Mouse (Mus musculus) heart, embryonic 14.5 days (tissue): ENCODE results near the gene Zfp691. TPM values are rescaled to one million over a fixed set of nuclear protein-coding genes. Genes with fewer than 3 reads are reported as not detected.

Experiments used
- ATAC-seq: fragments of 200-750 bp; cut with Nextera tagmentation; 2 replicates; pipeline ENCODE4 v1.8.0; 2017; ENCODE audit warnings: low read depth, moderate TSS enrichment; ENCODE audit not compliant: insufficient number of reproducible peaks, insufficient read depth, low FRiP score
- H3K27ac ChIP-seq, 2 experiments: fragments of 200-500 bp in 1 of 2; fragments of 300-500 bp in 1 of 2; sonication (generic) in 1 of 2; replicated peaks in 1 of 2; 2 replicates each; pipeline ENCODE4 v1.5.1; 2012 to 2014; ENCODE audit warnings: low read depth in 2 of 2, low read length in 2 of 2, control low read depth in 1 of 2, mild to moderate bottlenecking in 1 of 2, mixed read lengths in 1 of 2; ENCODE audit not compliant: control insufficient read depth in 1 of 2, insufficient read depth in 1 of 2
- H3K27me3 ChIP-seq: fragments of 300-500 bp; sonication (generic); 2 replicates; pipeline ENCODE4 v1.6.1; 2014; ENCODE audit warnings: mild to moderate bottlenecking, low read length, control low read depth; ENCODE audit not compliant: control insufficient read depth, insufficient read depth
- H3K36me3 ChIP-seq: fragments of 300-500 bp; sonication (generic); 2 replicates; pipeline ENCODE4 v1.6.1; 2014; ENCODE audit warnings: mild to moderate bottlenecking, control low read depth, low read length, mixed read lengths; ENCODE audit not compliant: control insufficient read depth, insufficient read depth
- H3K4me1 ChIP-seq, 2 experiments: fragments of 200-500 bp in 1 of 2; fragments of 300-500 bp in 1 of 2; sonication (generic) in 1 of 2; 2 replicates each; pipeline ENCODE4 v1.6.1; 2012 to 2014; ENCODE audit warnings: low read length in 2 of 2, control low read depth in 1 of 2, mixed read lengths in 1 of 2; ENCODE audit not compliant: control insufficient read depth in 2 of 2, insufficient read depth in 2 of 2
- H3K4me2 ChIP-seq: fragments of 300-500 bp; sonication (generic); 2 replicates; pipeline ENCODE4 v1.6.1; 2014; ENCODE audit warnings: mild to moderate bottlenecking, low read length
- H3K4me3 ChIP-seq, 2 experiments: fragments of 200-500 bp in 1 of 2; fragments of 300-500 bp in 1 of 2; sonication (generic) in 1 of 2; 2 replicates each; pipeline ENCODE4 v1.5.1; 2012 to 2014; ENCODE audit warnings: low read length in 2 of 2, mild to moderate bottlenecking in 2 of 2, control low read depth in 1 of 2, low read depth in 1 of 2, moderate library complexity in 1 of 2; ENCODE audit not compliant: control insufficient read depth in 1 of 2, insufficient read depth in 1 of 2
- H3K9ac ChIP-seq: fragments of 300-500 bp; sonication (generic); 2 replicates; pipeline ENCODE4 v1.6.1; 2014; ENCODE audit warnings: mild to moderate bottlenecking, low read length
- H3K9me3 ChIP-seq: fragments of 300-500 bp; sonication (generic); 2 replicates; pipeline ENCODE4 v1.6.1; 2016; ENCODE audit warnings: low read length, control low read depth; ENCODE audit not compliant: control insufficient read depth
- WGBS: fragments of 180-500 bp; shearing (Covaris S2); extraction: QIAGEN DNeasy Blood & Tissue Kit; methylation state at CpG from one replicate; pipeline ENCODE4 v1.1.7; 2014; 5-methylcytosine and 5-hydroxymethylcytosine counted together
- polyA plus RNA-seq: library from polyadenylated mRNA; unstranded; fragments of >200 nt; fragmentation: Nextera tagmentation; extraction: Ambion mirVana; gene quantifications from 2 replicates; pipeline ENCODE4 v1.2.1, GENCODE M21; 2014

Gene Zfp691
- polyA plus RNA-seq, 1 experiment from 2014 or later, result 12.0 TPM

- Histone ChIP-seq H3K27ac (no peak overlapping the region), H3K4me1 (peaks cover 0 to 7% of the 10 kb centered on the region in 2 experiments; a peak in 2 of 4 replicates), H3K27me3 (no peaks in the 10 kb centered on the region; the same call in 1 of the 2 replicates), H3K36me3 (no peaks in the 10 kb centered on the region), H3K9me3 (no peaks in the 10 kb centered on the region), H3K9ac (no peak overlapping the region), H3K4me2 (no peak overlapping the region), H3K4me3 (no peak overlapping the region)
- WGBS, result 79% methylated on average over 4 of the region's 4 CpGs
- ATAC-seq, result no peak
Measured at GRCm38 (mm10) chr4:119185771-119186170, 11.8 kb upstream of the Zfp691 start.

- Histone ChIP-seq H3K36me3 (no peaks in the 10 kb centered on the region), H3K4me3 (no peak overlapping the region), H3K9ac (no peak overlapping the region), H3K4me2 (no peak overlapping the region), H3K27ac (no peak overlapping the region), H3K9me3 (no peaks in the 10 kb centered on the region), H3K27me3 (no peaks in the 10 kb centered on the region; the same call in 1 of the 2 replicates), H3K4me1 (peaks cover 0 to 5% of the 10 kb centered on the region in 2 experiments; a peak in 2 of 4 replicates)
- WGBS, result 19% methylated on average over 1 of the region's 1 CpGs
- no peak for ATAC-seq
Measured at GRCm38 (mm10) chr4:119183525-119183924, 9.5 kb upstream of the Zfp691 start.

DNA sequence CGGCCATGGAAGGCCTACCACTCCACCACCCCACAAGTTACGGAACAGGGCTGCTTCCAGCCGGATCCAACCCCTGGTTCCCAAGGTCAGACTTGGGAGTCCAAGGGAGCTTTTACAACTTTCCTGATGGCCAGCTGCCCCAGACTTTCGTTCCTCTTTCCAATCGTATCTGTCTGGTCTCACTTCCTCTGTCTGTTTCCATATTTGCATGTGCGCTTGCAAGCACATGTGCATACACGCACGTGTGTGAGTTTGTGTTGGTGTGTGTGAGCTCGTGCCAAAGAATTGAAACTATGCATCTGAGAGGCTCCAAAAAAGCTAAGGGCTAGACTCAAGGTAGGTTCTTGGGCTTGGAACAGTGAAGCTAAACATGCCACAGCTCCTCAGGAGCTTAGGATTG, 7.5 kb upstream of the Zfp691 start:
- H3K27ac ChIP-seq, result no peak overlapping the region
- H3K4me3 ChIP-seq, result no peak overlapping the region
- no peak for ATAC-seq
- WGBS, result 76% methylated on average over 9 of the region's 9 CpGs
- H3K4me2 ChIP-seq, result no peak overlapping the region
- no peaks in the 10 kb centered on the region for H3K9me3 ChIP-seq
- no peaks in the 10 kb centered on the region for H3K27me3 ChIP-seq
- H3K4me1 ChIP-seq, result no peaks in the 10 kb centered on the region; a peak in 1 of 4 replicates
- no peaks in the 10 kb centered on the region for H3K36me3 ChIP-seq
- H3K9ac ChIP-seq, result no peak overlapping the region

DNA sequence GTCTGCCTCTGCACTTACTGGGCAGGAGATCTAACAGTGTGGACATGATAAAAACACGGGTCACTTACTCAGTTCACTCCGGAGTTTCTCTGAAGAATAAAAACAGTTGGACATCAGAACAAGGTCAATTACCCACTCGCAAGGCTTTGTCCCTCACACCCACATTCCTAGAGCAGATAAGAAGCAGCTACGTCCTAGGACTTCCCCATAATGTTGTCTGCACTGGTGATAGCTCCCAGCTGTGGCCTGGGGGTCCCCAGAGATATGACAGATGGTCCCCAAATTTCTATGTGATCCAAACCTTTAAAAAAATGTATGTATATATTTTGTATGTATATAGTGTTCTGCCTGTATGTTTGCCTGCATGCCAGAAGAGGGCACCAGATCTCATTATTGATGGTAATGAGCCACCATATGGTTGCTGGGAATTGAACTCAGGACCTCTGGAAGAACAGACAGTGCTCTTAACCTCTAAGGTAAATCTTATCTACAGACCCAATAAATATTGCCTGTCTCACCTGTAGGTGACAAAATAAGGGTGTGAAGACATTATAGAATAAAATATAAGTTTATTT, 6.2 kb upstream of the Zfp691 start:
- Histone ChIP-seq H3K9me3 (no peaks in the 10 kb centered on the region), H3K27ac (no peak overlapping the region), H3K4me1 (no peaks in the 10 kb centered on the region; a peak in 1 of 4 replicates), H3K27me3 (no peaks in the 10 kb centered on the region), H3K9ac (no peak overlapping the region), H3K36me3 (no peaks in the 10 kb centered on the region), H3K4me2 (no peak overlapping the region), H3K4me3 (no peak overlapping the region)
- 28% methylated on average over 4 of the region's 4 CpGs for WGBS
- ATAC-seq, result no peak

DNA sequence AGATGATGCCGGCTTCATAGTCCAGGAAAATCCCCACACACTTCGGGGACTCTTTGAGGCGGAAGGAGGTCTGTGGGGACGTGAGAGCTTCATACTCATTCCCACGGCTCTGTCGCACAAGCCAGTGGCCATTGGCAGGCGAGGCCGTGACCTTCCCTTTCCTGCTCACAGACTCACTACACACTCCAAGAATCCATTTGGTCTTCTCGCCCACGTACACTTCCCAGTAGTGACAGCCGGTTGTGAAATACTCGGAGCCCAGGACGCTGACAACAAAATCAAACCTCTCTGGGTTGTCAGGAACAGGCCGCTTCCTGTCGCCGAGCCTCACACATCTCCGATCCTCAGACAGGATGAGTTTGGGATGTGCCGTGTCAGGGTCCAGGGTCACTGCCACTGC, 4.3 kb upstream of the Zfp691 start:
- Histone ChIP-seq H3K4me3 (no peak overlapping the region), H3K27me3 (no peaks in the 10 kb centered on the region), H3K4me1 (peaks cover 0 to under 1% of the 10 kb centered on the region in 2 experiments; a peak in 2 of 4 replicates), H3K9ac (no peak overlapping the region), H3K27ac (no peak overlapping the region), H3K36me3 (no peaks in the 10 kb centered on the region), H3K9me3 (no peaks in the 10 kb centered on the region), H3K4me2 (no peak overlapping the region)
- ATAC-seq, result no peak
- WGBS, result 49% methylated on average over 18 of the region's 18 CpGs

DNA sequence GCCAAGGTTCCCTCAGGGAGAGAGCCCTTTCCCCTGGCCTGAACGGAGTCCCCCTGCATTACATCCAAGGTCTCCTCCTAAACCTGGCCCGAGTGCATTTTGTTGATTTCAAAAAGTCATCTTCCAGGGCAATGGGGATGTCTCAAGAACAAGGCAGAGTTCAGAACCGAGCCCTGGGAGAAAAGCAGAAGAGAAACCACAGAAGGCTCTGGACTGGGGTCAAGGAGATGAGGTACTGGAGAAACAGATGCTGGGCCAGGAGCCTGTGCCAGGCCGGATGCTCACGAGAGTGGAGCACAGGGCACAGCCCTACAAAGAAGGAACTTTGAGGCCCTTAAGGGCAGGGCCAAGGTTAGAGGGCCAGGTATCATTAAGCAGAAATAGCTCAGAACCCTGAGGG, 3.7 kb upstream of the Zfp691 start:
- ATAC-seq, result no peak
- Histone ChIP-seq H3K9ac (no peak overlapping the region), H3K27me3 (no peaks in the 10 kb centered on the region), H3K27ac (no peak overlapping the region), H3K36me3 (no peaks in the 10 kb centered on the region), H3K4me3 (no peak overlapping the region), H3K4me1 (peaks cover 5 to 6% of the 10 kb centered on the region in 2 experiments; a peak in 3 of 4 replicates), H3K9me3 (no peaks in the 10 kb centered on the region), H3K4me2 (no peak overlapping the region)
- 58% methylated on average over 5 of the region's 5 CpGs for WGBS

- peak overlapping the region; percentile 84 for H3K4me2 ChIP-seq
- H3K9ac ChIP-seq, result peak overlapping the region; percentile 90
- peak overlapping the region; percentile 72 to 76 for H3K4me3 ChIP-seq
- no peaks in the 10 kb centered on the region for H3K9me3 ChIP-seq
- peak overlapping the region; percentile 57 to 74; a peak in 3 of 4 replicates for H3K27ac ChIP-seq
- peaks cover 5 to 16% of the 10 kb centered on the region in 2 experiments; a peak in 3 of 4 replicates for H3K4me1 ChIP-seq
- no peak for ATAC-seq
- 33% methylated on average over 18 of the region's 18 CpGs for WGBS
- H3K36me3 ChIP-seq, result peaks cover 28% of the 10 kb centered on the region
- no peaks in the 10 kb centered on the region for H3K27me3 ChIP-seq
Measured at GRCm38 (mm10) chr4:119172919-119173650, 910 bp downstream of the Zfp691 start.
